ENCODE assay signal across 11 mouse cellular contexts in the genomic region with DNA sequence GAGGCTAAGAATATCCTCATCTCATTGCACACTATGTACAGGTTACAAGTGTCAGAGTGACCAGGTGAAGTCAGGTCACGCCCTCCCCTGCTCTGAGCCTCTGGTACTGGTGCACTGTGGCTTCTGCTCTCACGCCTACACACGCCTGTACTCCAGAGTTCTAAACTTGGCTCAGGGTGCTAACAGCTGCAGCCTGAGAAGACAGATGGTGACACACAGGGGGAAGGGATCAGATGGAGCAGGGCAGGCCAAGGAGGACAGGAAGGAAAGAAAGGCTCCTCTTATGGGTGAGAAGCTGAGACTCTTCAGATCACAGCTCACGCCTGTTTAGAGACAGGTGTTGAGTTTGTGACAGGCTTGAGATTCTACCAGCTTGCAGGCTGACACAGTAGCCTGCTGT. TPM values are rescaled to one million over a fixed set of nuclear protein-coding genes. Genes with fewer than 3 reads are reported as not detected.
DNase-seq lines count a peak whose midpoint lies in the region; ATAC-seq and TF ChIP-seq lines count a peak whose summit lies in the region.
"Had no signal": no experiment of that assay in that cellular context is flagged by ENCODE, and none has a peak within 500 bp of the region (broad histone marks: within the 10 kb centered on the region; RNA-seq: fewer than 3 reads in every experiment).

No protein-coding gene starts in this region.

- no peaks in the 10 kb centered on the region for H3K4me1 ChIP-seq in neural tube, embryonic 11.5 days (ENCODE audit: control insufficient read depth, insufficient read depth, low read length)
- no peaks in the 10 kb centered on the region for H3K4me1 ChIP-seq in stomach, postnatal 0 days (replicated peaks; ENCODE audit: control insufficient read depth, insufficient read depth)
- no peaks in the 10 kb centered on the region for H3K4me1 ChIP-seq in forebrain, embryonic 12.5 days

- H3K9ac ChIP-seq in neural tube, embryonic 11.5 days (ENCODE audit: low read length), result no peak overlapping the region
- no peak overlapping the region for H3K9ac ChIP-seq in stomach, postnatal 0 days (ENCODE audit: low read length)
- H3K9ac ChIP-seq in forebrain, embryonic 12.5 days, result no peak overlapping the region

- H3K4me2 ChIP-seq in neural tube, embryonic 11.5 days (ENCODE audit: low read depth), result no peak overlapping the region
- no peak overlapping the region for H3K4me2 ChIP-seq in stomach, postnatal 0 days (replicated peaks; ENCODE audit: low read depth)
- no peak overlapping the region for H3K4me2 ChIP-seq in forebrain, embryonic 12.5 days

- H3K9me3 ChIP-seq in neural tube, embryonic 11.5 days (ENCODE audit: control insufficient read depth, low read length), result no peaks in the 10 kb centered on the region
- H3K9me3 ChIP-seq in stomach, postnatal 0 days (ENCODE audit: control insufficient read depth, low read length), result no peaks in the 10 kb centered on the region
- H3K9me3 ChIP-seq in forebrain, embryonic 12.5 days, result no peaks in the 10 kb centered on the region

- WGBS in neural tube, embryonic 11.5 days, result 80% methylated on average over 4 of the region's 4 CpGs
- WGBS in stomach, postnatal 0 days, result 76% methylated on average over 4 of the region's 4 CpGs
- 90% methylated on average over 4 of the region's 4 CpGs for WGBS in forebrain, embryonic 12.5 days

- no peak for TF ChIP-seq CTCF in left cerebral cortex, adult 2 months (IDR thresholded peaks at IDR 0.05)
- TF ChIP-seq CTCF in stomach, postnatal 0 days (IDR thresholded peaks at IDR 0.05; ENCODE audit: low read depth), result no peak

- H3K36me3 ChIP-seq in neural tube, embryonic 11.5 days (ENCODE audit: control insufficient read depth, insufficient read depth, low read length), result no peaks in the 10 kb centered on the region
- H3K36me3 ChIP-seq in stomach, postnatal 0 days (ENCODE audit: control insufficient read depth, insufficient read depth, low read length), result peaks cover 5% of the 10 kb centered on the region
- peaks cover 22% of the 10 kb centered on the region for H3K36me3 ChIP-seq in forebrain, embryonic 12.5 days (replicated peaks)

- peak; percentile 95 for DNase-seq in heart, adult 11 months
- no peak for DNase-seq in heart, postnatal 36 days
- peak; percentile 6 for DNase-seq in neural tube, embryonic 11.5 days (ENCODE audit: low spot score)
- DNase-seq in neural tube, embryonic 10.5 days (ENCODE audit: extremely low spot score, low spot score), result no peak
- peak in 1 of 2 experiments; percentile 28 for DNase-seq in left cerebral cortex, adult 2 months (ENCODE audit: extremely low spot score in 1 of 2, low spot score in 2 of 2)
- DNase-seq in thymus, postnatal 4 days, result peak; percentile 59
- no peak for DNase-seq in stomach, postnatal 0 days (ENCODE audit: low spot score)
- DNase-seq: kidney, adult 9 months; lung, postnatal 36 days had no signal

- no peak overlapping the region for H3K27ac ChIP-seq in neural tube, embryonic 11.5 days (ENCODE audit: low read depth, low read length)
- H3K27ac ChIP-seq in left cerebral cortex, adult 2 months, result peak overlapping the region; percentile 32
- no peak overlapping the region for H3K27ac ChIP-seq in stomach, postnatal 0 days (replicated peaks)
- H3K27ac ChIP-seq in forebrain, embryonic 12.5 days, result no peak overlapping the region

- ATAC-seq in neural tube, embryonic 11.5 days (ENCODE audit: insufficient read depth, low FRiP score, low TSS enrichment), result no peak
- ATAC-seq in stomach, postnatal 0 days (ENCODE audit: low FRiP score, low TSS enrichment), result no peak; the same call in 1 of the 2 replicates
- no peak for ATAC-seq in forebrain, embryonic 12.5 days (ENCODE audit: low FRiP score)
- ATAC-seq: CD4-positive, CD25-positive, alpha-beta regulatory T cell, adult 4 months had no signal

- H3K4me3 ChIP-seq in neural tube, embryonic 11.5 days (ENCODE audit: low read depth, low read length), result no peak overlapping the region
- H3K4me3 ChIP-seq in left cerebral cortex, adult 2 months, result no peak overlapping the region
- no peak overlapping the region for H3K4me3 ChIP-seq in stomach, postnatal 0 days (ENCODE audit: low read depth, low read length)
- H3K4me3 ChIP-seq in forebrain, embryonic 12.5 days (replicated peaks), result no peak overlapping the region

- TF ChIP-seq EP300 in stomach, postnatal 0 days (optimal IDR thresholded peaks at IDR 0.05), result no peak

- H3K27me3 ChIP-seq in neural tube, embryonic 11.5 days (ENCODE audit: control insufficient read depth, insufficient read depth, low read length), result no peaks in the 10 kb centered on the region
- H3K27me3 ChIP-seq in stomach, postnatal 0 days (ENCODE audit: control insufficient read depth, insufficient read depth, low read length), result no peaks in the 10 kb centered on the region
- H3K27me3 ChIP-seq in forebrain, embryonic 12.5 days, result no peaks in the 10 kb centered on the region

- intact Hi-C loops in heart, postnatal 36 days (cut with DNase I), result no loop called here
- intact Hi-C loops in left cerebral cortex, adult 2 months (cut with DNase I), result no loop called here

RNA-seq across cellular contexts. Expression of gene Ccdc134, which starts 7.7 kb away (rescaled TPM):
- 1 to 10 TPM; 3.4 to 5.6 TPM for total RNA-seq in heart, postnatal 36 days (2021)
- polyA plus RNA-seq in neural tube, embryonic 11.5 days (2014; fragmentation: Nextera tagmentation; extraction: Ambion mirVana), result 19.7 and 23.5 TPM in 2 replicates
- 10 to 100 TPM; 11.2 to 18.3 TPM for total RNA-seq in left cerebral cortex, adult 2 months (2021)
- polyA plus RNA-seq in stomach, postnatal 0 days (2015; fragmentation: Nextera tagmentation; extraction: Ambion mirVana), result 8.2 and 8.5 TPM in 2 replicates
- polyA plus RNA-seq in forebrain, embryonic 12.5 days (2016; fragmentation: Nextera tagmentation; extraction: Ambion mirVana), result 17.5 and 19.0 TPM in 2 replicates

RNA-seq across cellular contexts. Expression of gene Srebf2, which starts 11.6 kb away (rescaled TPM):
- 10 to 100 TPM; 17.4 to 19.5 TPM for total RNA-seq in heart, postnatal 36 days (2021)
- polyA plus RNA-seq in neural tube, embryonic 11.5 days (2014; fragmentation: Nextera tagmentation; extraction: Ambion mirVana), result 179 and 195 TPM in 2 replicates
- total RNA-seq in left cerebral cortex, adult 2 months (2021), result 100 to 1,000 TPM; 187 to 202 TPM
- polyA plus RNA-seq in stomach, postnatal 0 days (2015; fragmentation: Nextera tagmentation; extraction: Ambion mirVana), result 119 and 127 TPM in 2 replicates
- 244 and 265 TPM in 2 replicates for polyA plus RNA-seq in forebrain, embryonic 12.5 days (2016; fragmentation: Nextera tagmentation; extraction: Ambion mirVana)

Comparison
In these comparisons a context has a peak if more than half of its experiments do, and no peak if none do; other contexts are left out.
1. DNase-seq: peak in heart, adult 11 months (single experiment), neural tube, embryonic 11.5 days (single experiment) and thymus, postnatal 4 days (single experiment); none in heart, postnatal 36 days (0 of 2), neural tube, embryonic 10.5 days (single experiment) and stomach, postnatal 0 days (single experiment).